Mouse (Mus musculus) urinary bladder, adult 18-20 months (tissue): ENCODE data around the gene Igfl3.

Experiments used
- DNase-seq, 2 experiments: peaks; one replicate each; pipeline ENCODE4 v3.0.0; 2022; ENCODE audit warnings: low spot score in 2 of 2, mixed read lengths in 2 of 2

The Igfl3 gene

DNA sequence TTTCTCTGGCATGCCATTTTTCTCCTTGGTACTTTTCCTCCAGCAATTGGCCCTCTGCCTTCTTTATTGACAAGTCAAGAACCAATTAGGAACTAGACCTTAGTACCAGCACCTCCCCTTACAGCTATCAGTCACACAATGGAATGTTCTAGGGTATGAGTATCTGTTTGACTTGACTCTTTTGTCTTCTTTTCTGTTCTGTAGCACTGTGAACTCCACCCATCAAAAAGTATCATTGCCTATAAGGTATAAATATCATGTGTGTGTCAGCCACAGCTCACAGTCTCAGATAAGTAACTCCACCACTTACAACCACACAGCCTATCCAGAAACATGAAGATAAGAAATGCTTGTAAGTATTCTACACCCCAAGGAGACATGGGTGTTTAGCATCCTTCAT, at the start of gene Igfl3:
Igfl3 (plus strand) TSS at position 301 of the 400 bp plus-strand sequence.
- DNase-seq = no peak

DNA sequence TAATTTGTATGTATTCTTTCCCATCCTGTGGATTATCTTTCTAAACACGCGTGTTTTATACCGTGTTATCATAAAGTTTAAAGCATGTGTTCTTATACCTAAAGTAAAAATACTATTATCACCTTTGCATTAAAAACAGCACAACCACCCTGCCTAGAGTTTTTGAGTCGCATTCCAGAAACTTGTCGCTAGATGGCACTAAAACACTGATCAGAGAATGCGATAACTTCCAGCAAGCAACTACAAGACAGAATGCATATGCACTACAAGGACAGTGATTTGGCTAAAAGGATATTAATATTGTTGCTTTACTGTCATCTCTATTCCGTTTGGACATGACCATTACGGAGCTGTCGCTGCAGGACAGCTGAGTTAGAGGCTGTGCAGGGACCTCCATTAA, 34.6 kb downstream of the Igfl3 start:
- peak in 1 of 2 experiments; percentile 9 for DNase-seq

- DNase-seq = no peak
These were observed 38.4 kb downstream of the Igfl3 start for GRCm38 (mm10) chr7:18214699-18215098.
